Mouse (Mus musculus) forebrain, embryonic 16.5 days (tissue): ENCODE data around the gene Ttf1. TPM values are rescaled to one million over a fixed set of nuclear protein-coding genes. Genes with fewer than 3 reads are reported as not detected.

ENCODE experiments used
- ATAC-seq: fragments of 200-750 bp; cut with Nextera tagmentation; 2 replicates; pipeline ENCODE4 v1.8.0; 2017; ENCODE audit warnings: mild to moderate bottlenecking, moderate library complexity
- H3K27ac ChIP-seq: fragments of 300-500 bp; sonication (generic); 2 replicates; pipeline ENCODE4 v1.5.1; 2014; ENCODE audit warnings: low read length, control low read depth
- H3K27me3 ChIP-seq: fragments of 300-500 bp; sonication (generic); replicated peaks from 2 replicates; pipeline ENCODE4 v1.6.1; 2014; ENCODE audit warnings: low read length; ENCODE audit not compliant: control insufficient read depth, insufficient read depth
- H3K36me3 ChIP-seq: fragments of 300-500 bp; sonication (generic); 2 replicates; pipeline ENCODE4 v1.6.1; 2014; ENCODE audit not compliant: control insufficient read depth, insufficient read depth
- H3K4me1 ChIP-seq: fragments of 300-500 bp; sonication (generic); replicated peaks from 2 replicates; pipeline ENCODE4 v1.6.1; 2014; ENCODE audit warnings: low read length; ENCODE audit not compliant: control insufficient read depth, insufficient read depth
- H3K4me2 ChIP-seq: fragments of 300-500 bp; sonication (generic); 2 replicates; pipeline ENCODE4 v1.6.1; 2014; ENCODE audit warnings: mild to moderate bottlenecking, low read length, control low read depth
- H3K4me3 ChIP-seq: fragments of 300-500 bp; sonication (generic); replicated peaks from 2 replicates; pipeline ENCODE4 v1.5.1; 2014; ENCODE audit warnings: mild to moderate bottlenecking, low read length, control low read depth
- H3K9ac ChIP-seq: fragments of 300-500 bp; sonication (generic); replicated peaks from 2 replicates; pipeline ENCODE4 v1.6.1; 2014; ENCODE audit warnings: low read depth, low read length, control low read depth
- H3K9me3 ChIP-seq: fragments of 300-500 bp; sonication (generic); 2 replicates; pipeline ENCODE4 v1.6.1; 2016; ENCODE audit warnings: low read length; ENCODE audit not compliant: control insufficient read depth
- WGBS: fragments of 180-500 bp; shearing (Covaris S2); extraction: QIAGEN DNeasy Blood & Tissue Kit; methylation state at CpG from one replicate; pipeline ENCODE4 v1.1.7; 2014; 5-methylcytosine and 5-hydroxymethylcytosine counted together
- polyA plus RNA-seq: library from polyadenylated mRNA; unstranded; fragments of >200 nt; fragmentation: Nextera tagmentation; extraction: Ambion mirVana; gene quantifications from 2 replicates; pipeline ENCODE4 v1.2.1, GENCODE M21; 2015

Ttf1 gene
- polyA plus RNA-seq, 1 experiment from 2014 or later = 9.8 TPM

DNA sequence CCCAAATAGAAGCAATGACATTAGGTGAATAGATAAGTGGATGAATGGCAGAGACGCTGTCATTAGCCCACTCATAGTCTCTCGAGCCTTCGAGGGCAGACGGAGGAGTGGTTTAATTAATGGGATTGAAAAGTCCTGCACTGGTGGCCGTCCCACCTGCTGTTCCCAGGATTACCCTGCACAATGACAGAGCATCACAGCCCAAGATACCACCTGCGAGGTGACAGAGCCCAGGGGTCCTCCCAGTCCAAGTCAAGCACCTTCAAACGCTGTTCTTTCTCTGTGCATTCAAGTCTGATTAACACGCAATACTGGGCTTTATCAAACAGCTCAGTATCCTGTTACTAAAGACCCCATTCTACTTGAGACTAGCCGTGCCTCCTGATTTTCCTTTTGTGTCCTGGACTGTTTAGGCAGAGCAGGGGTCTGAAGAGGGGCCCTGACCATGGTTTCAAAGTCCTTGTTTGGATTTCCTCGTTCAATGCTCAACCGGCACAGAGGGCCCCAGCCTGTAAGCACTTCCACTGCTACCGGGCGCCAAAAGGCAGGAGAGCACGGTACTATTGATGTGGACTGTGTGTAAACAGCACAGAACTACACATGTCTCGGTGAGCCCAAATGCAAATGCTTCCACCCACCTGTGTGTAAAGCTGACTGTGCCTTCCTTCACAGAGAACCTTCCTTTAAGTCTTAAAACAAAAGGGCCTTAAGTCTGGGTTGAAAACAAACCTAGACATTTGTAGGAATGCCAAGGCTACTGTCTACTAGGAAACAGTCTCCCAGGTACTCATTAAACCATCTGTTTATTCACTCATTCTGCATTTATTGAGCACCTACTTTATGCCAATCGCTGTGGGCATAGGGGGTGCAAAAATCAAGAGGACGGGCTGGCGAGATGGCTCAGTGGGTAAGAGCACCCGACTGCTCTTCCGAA lies 25.3 kb upstream of the Ttf1 start:
- ATAC-seq = no peak
- no peaks in the 10 kb centered on the region for H3K9me3 ChIP-seq
- WGBS = 29% methylated on average over 20 of the region's 20 CpGs
- H3K4me1 ChIP-seq = peaks cover 5% of the 10 kb centered on the region; the same call in 1 of the 2 replicates
- H3K27ac ChIP-seq = no peak overlapping the region
- H3K36me3 ChIP-seq = no peaks in the 10 kb centered on the region
- no peak overlapping the region for H3K4me2 ChIP-seq
- H3K27me3 ChIP-seq = peaks cover 55% of the 10 kb centered on the region
- no peak overlapping the region for H3K9ac ChIP-seq
- no peak overlapping the region for H3K4me3 ChIP-seq

GRCm38 (mm10) chr2:29035698-29036097 lies 24.4 kb upstream of the Ttf1 start:
- Histone ChIP-seq H3K4me3 (no peak overlapping the region), H3K27me3 (peaks cover 61% of the 10 kb centered on the region), H3K27ac (no peak overlapping the region), H3K4me2 (no peak overlapping the region), H3K4me1 (no peaks in the 10 kb centered on the region; the same call in 1 of the 2 replicates), H3K9ac (no peak overlapping the region), H3K9me3 (no peaks in the 10 kb centered on the region), H3K36me3 (no peaks in the 10 kb centered on the region)
- ATAC-seq = no peak
- WGBS = 47% methylated on average over 8 of the region's 8 CpGs

- Histone ChIP-seq H3K4me2 (no peak overlapping the region), H3K9me3 (no peaks in the 10 kb centered on the region), H3K27me3 (peaks cover 76% of the 10 kb centered on the region), H3K27ac (no peak overlapping the region), H3K36me3 (no peaks in the 10 kb centered on the region), H3K9ac (no peak overlapping the region), H3K4me3 (no peak overlapping the region), H3K4me1 (no peaks in the 10 kb centered on the region; the same call in 1 of the 2 replicates)
- WGBS = 12% methylated on average over 5 of the region's 5 CpGs
- ATAC-seq = no peak
Measured at GRCm38 (mm10) chr2:29039741-29040140, 20.3 kb upstream of the Ttf1 start.

- H3K4me1 ChIP-seq = no peaks in the 10 kb centered on the region; the same call in 1 of the 2 replicates
- H3K4me2 ChIP-seq = no peak overlapping the region
- no peak overlapping the region for H3K4me3 ChIP-seq
- H3K27ac ChIP-seq = no peak overlapping the region
- ATAC-seq = no peak
- H3K27me3 ChIP-seq = peaks cover 78% of the 10 kb centered on the region
- WGBS = 4% methylated on average over 18 of the region's 18 CpGs
- H3K9me3 ChIP-seq = no peaks in the 10 kb centered on the region
- H3K9ac ChIP-seq = no peak overlapping the region
- H3K36me3 ChIP-seq = no peaks in the 10 kb centered on the region
Measured at GRCm38 (mm10) chr2:29040594-29041476, 19.2 kb upstream of the Ttf1 start.

DNA sequence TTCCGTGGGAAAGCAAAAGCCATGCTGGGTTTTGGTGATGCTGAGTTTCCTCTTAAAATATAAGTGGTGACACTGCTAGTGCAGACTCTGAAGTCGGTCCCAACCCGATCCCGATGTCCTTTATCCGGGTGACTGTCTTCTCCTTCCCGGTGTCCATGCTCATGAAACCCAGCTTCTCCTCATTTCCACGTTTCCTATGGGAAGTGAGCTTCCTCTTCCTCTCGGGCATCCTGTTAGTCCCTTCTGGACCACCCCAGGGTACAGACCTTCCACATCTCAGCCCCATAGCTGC lies 18.6 kb upstream of the Ttf1 start:
- 13% methylated on average over 8 of the region's 8 CpGs for WGBS

DNA sequence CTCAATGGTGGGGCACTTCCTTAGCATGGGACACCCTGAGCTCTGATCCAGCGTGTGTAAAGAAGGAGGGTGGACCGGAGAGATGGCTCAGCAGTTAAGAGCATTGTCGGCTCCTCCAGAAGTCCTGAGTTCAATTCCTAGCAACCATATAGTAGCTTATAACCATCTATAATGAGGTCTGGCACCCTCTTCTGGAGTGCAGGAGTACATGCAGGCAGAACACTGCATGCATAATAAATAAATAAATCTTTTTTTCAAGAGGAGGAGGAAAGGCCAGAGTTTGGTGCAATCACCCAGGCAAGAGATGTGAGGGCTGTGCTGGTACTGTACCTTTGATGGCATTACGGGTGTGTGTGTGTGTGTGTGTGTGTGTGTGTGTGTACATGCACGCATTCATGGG lies 17.9 kb upstream of the Ttf1 start:
- H3K4me3 ChIP-seq = no peak overlapping the region
- no peaks in the 10 kb centered on the region for H3K9me3 ChIP-seq
- H3K27ac ChIP-seq = no peak overlapping the region
- H3K36me3 ChIP-seq = no peaks in the 10 kb centered on the region
- H3K4me1 ChIP-seq = peaks cover 3% of the 10 kb centered on the region; the same call in 1 of the 2 replicates
- WGBS = 80% methylated on average over 5 of the region's 5 CpGs
- no peak overlapping the region for H3K4me2 ChIP-seq
- no peak overlapping the region for H3K9ac ChIP-seq
- H3K27me3 ChIP-seq = peaks cover 81% of the 10 kb centered on the region
- ATAC-seq = no peak

More for the DNA sequence above, 18.6 kb upstream of the Ttf1 start:
- Histone ChIP-seq H3K27ac (no peak overlapping the region), H3K27me3 (peaks cover 81% of the 10 kb centered on the region), H3K4me1 (peaks cover 3% of the 10 kb centered on the region; the same call in 1 of the 2 replicates), H3K9ac (no peak overlapping the region), H3K36me3 (no peaks in the 10 kb centered on the region), H3K9me3 (no peaks in the 10 kb centered on the region), H3K4me2 (no peak overlapping the region), H3K4me3 (no peak overlapping the region)
- no peak for ATAC-seq

- H3K4me1 ChIP-seq = peaks cover 7% of the 10 kb centered on the region; the same call in 1 of the 2 replicates
- no peak overlapping the region for H3K4me3 ChIP-seq
- no peak overlapping the region for H3K4me2 ChIP-seq
- no peak for ATAC-seq
- H3K27ac ChIP-seq = no peak overlapping the region
- H3K9ac ChIP-seq = no peak overlapping the region
- WGBS = 4% methylated on average over 16 of the region's 16 CpGs
- no peaks in the 10 kb centered on the region for H3K9me3 ChIP-seq
- no peaks in the 10 kb centered on the region for H3K36me3 ChIP-seq
- peaks cover 80% of the 10 kb centered on the region for H3K27me3 ChIP-seq
Measured at GRCm38 (mm10) chr2:29046151-29046550, 13.9 kb upstream of the Ttf1 start.

GRCm38 (mm10) chr2:29051932-29052331 lies 8.1 kb upstream of the Ttf1 start:
- Histone ChIP-seq H3K36me3 (no peaks in the 10 kb centered on the region), H3K9me3 (no peaks in the 10 kb centered on the region), H3K9ac (no peak overlapping the region), H3K4me2 (no peak overlapping the region), H3K27me3 (peaks cover 49% of the 10 kb centered on the region), H3K4me3 (no peak overlapping the region), H3K4me1 (peaks cover 13% of the 10 kb centered on the region), H3K27ac (no peak overlapping the region)
- ATAC-seq = no peak
- 30% methylated on average over 5 of the region's 5 CpGs for WGBS

- no peak for ATAC-seq
- no peak overlapping the region for H3K27ac ChIP-seq
- H3K4me3 ChIP-seq = no peak overlapping the region
- H3K9ac ChIP-seq = no peak overlapping the region
- WGBS = 25% methylated on average over 4 of the region's 4 CpGs
- H3K4me2 ChIP-seq = no peak overlapping the region
- peaks cover 13% of the 10 kb centered on the region for H3K4me1 ChIP-seq
- peaks cover 52% of the 10 kb centered on the region for H3K27me3 ChIP-seq
- H3K9me3 ChIP-seq = no peaks in the 10 kb centered on the region
- H3K36me3 ChIP-seq = no peaks in the 10 kb centered on the region
Measured at GRCm38 (mm10) chr2:29052943-29053454, 7.1 kb upstream of the Ttf1 start.
